Mouse (Mus musculus): ENCODE measurements around the gene Lama5. TPM values are rescaled to one million over a fixed set of nuclear protein-coding genes. Genes with fewer than 3 reads are reported as not detected.

The Lama5 gene
- polyA plus RNA-seq, 1 experiment from 2014 or later: 221 TPM

GRCm38 (mm10) chr2:180205083-180205955, 20.3 kb downstream of the Lama5 start:
- ChIA-PET POLR2A (interaction anchor here (1.0 to 1.2 kb wide), 3 partner anchors 20 to 32 kb away, joined by 3 read pairs; no protein-coding TSS in a partner anchor), CTCF (interaction anchor here (1.2 to 2.3 kb wide), 5 partner anchors 12 to 46 kb away, joined by 5 to 10 read pairs (median 5); no protein-coding TSS in a partner anchor)
- no peak for TF ChIP-seq CTCF (IDR thresholded peaks at IDR 0.05)
- no peaks in the 10 kb centered on the region for H3K27me3 ChIP-seq
- no peak for DNase-seq (ENCODE audit: low read depth, low spot score)
- in situ Hi-C loops (cut with MboI; ENCODE audit: low pct_unique_long_range_greater_than_20kb): loop anchor here (25.0 kb wide), 1 partner anchor 1382 kb away; the partner anchor contains the start of genes Prpf6, Samd10, Uckl1 and Zfp512b
- no peak for ATAC-seq

- in situ Hi-C loops (cut with MboI; ENCODE audit: low pct_unique_long_range_greater_than_20kb): loop anchor here (25.0 kb wide), 1 partner anchor 1383 kb away; the partner anchor contains the start of genes Prpf6, Samd10, Uckl1 and Zfp512b
- CTCF ChIA-PET: interaction anchor here (1.2 to 2.3 kb wide), 4 partner anchors 23 to 47 kb away, joined by 5 to 10 read pairs (median 6); no protein-coding TSS in a partner anchor
- ATAC-seq (no peak), DNase-seq (ENCODE audit: low read depth, low spot score) (no peak)
- TF ChIP-seq CTCF (IDR thresholded peaks at IDR 0.05): no peak
- POLR2A ChIA-PET: interaction anchor here (1.2 kb wide), 1 partner anchor 19 kb away, joined by 3 read pairs; no protein-coding TSS in a partner anchor
- H3K27me3 ChIP-seq: no peaks in the 10 kb centered on the region
Observed at GRCm38 (mm10) chr2:180204501-180204900, 21.2 kb downstream of the Lama5 start.

GRCm38 (mm10) chr2:180202805-180203204, 22.9 kb downstream of the Lama5 start:
- DNase-seq (ENCODE audit: low read depth, low spot score): no peak
- ChIA-PET CTCF (interaction anchor here (1.8 kb wide), 1 partner anchor 10 kb away, joined by 5 read pairs; no protein-coding TSS in a partner anchor), POLR2A (interaction anchor here (0.7 kb wide), 1 partner anchor 23 kb away, joined by 5 read pairs; the partner anchor contains the start of gene Lama5)
- ATAC-seq: no peak
- TF ChIP-seq CTCF (IDR thresholded peaks at IDR 0.05): no peak
- H3K27me3 ChIP-seq: no peaks in the 10 kb centered on the region
- in situ Hi-C loops (cut with MboI; ENCODE audit: low pct_unique_long_range_greater_than_20kb): loop anchor here (25.0 kb wide), 1 partner anchor 1384 kb away; the partner anchor contains the start of genes Prpf6, Samd10, Uckl1 and Zfp512b

GRCm38 (mm10) chr2:180202263-180202662, 23.4 kb downstream of the Lama5 start:
- in situ Hi-C loops (cut with MboI; ENCODE audit: low pct_unique_long_range_greater_than_20kb): loop anchor here (25.0 kb wide), 1 partner anchor 1385 kb away; the partner anchor contains the start of genes Prpf6, Samd10, Uckl1 and Zfp512b
- no peak for DNase-seq (ENCODE audit: low read depth, low spot score)
- TF ChIP-seq CTCF (IDR thresholded peaks at IDR 0.05): no peak
- CTCF ChIA-PET: interaction anchor here (1.4 to 1.8 kb wide), 3 partner anchors 10 to 49 kb away, joined by 3 to 5 read pairs (median 5); partner anchors contain the start of gene Adrm1
- no peaks in the 10 kb centered on the region for H3K27me3 ChIP-seq
- POLR2A ChIA-PET: interaction anchor here (0.6 to 1.1 kb wide), 3 partner anchors 23 to 243 kb away, joined by 3 read pairs; no protein-coding TSS in a partner anchor
- ATAC-seq: no peak

DNA sequence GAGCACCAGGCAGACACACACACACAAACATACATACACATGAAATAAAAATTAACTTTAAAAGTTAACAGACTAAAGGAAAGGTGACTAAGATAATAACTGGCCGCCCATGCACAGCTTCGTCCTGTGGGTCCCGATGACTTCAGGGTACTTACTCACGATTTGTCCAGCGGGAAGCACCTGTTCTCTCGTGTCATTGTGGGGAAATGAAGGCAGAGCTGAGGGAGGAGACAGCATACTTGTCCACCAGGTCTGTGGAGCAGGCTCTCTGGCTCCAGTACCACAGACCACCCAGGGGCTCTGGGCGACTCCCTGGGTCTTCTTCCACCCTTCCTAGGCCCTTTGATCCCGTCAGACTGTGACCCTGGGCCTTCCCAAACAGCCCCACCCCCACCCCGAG, 24.4 kb downstream of the Lama5 start:
- ChIA-PET POLR2A (interaction anchor here (0.6 to 1.1 kb wide), 3 partner anchors 24 to 244 kb away, joined by 3 read pairs; no protein-coding TSS in a partner anchor), CTCF (interaction anchor here (0.9 to 1.5 kb wide), 4 partner anchors 11 to 50 kb away, joined by 3 to 5 read pairs (median 3); partner anchors contain the start of gene Adrm1)
- no peak for TF ChIP-seq CTCF (IDR thresholded peaks at IDR 0.05)
- DNase-seq (ENCODE audit: low read depth, low spot score) (no peak), ATAC-seq (no peak)
- in situ Hi-C loops (cut with MboI; ENCODE audit: low pct_unique_long_range_greater_than_20kb): loop anchor here (25.0 kb wide), 1 partner anchor 1386 kb away; the partner anchor contains the start of genes Prpf6, Samd10, Uckl1 and Zfp512b
- no peaks in the 10 kb centered on the region for H3K27me3 ChIP-seq

- in situ Hi-C loops (cut with MboI; ENCODE audit: low pct_unique_long_range_greater_than_20kb): loop anchor here (25.0 kb wide), 1 partner anchor 1387 kb away; the partner anchor contains the start of genes Prpf6, Samd10, Uckl1 and Zfp512b
- ATAC-seq (no peak), DNase-seq (ENCODE audit: low read depth, low spot score) (no peak)
- ChIA-PET POLR2A (interaction anchor here (1.4 kb wide), 1 partner anchor 14 kb away, joined by 5 read pairs; no protein-coding TSS in a partner anchor), CTCF (interaction anchor here (0.9 to 1.5 kb wide), 4 partner anchors 12 to 50 kb away, joined by 3 to 5 read pairs (median 3); partner anchors contain the start of gene Adrm1)
- no peaks in the 10 kb centered on the region for H3K27me3 ChIP-seq
- TF ChIP-seq CTCF (IDR thresholded peaks at IDR 0.05): no peak
Observed at GRCm38 (mm10) chr2:180200681-180201080, 25.0 kb downstream of the Lama5 start.

DNA sequence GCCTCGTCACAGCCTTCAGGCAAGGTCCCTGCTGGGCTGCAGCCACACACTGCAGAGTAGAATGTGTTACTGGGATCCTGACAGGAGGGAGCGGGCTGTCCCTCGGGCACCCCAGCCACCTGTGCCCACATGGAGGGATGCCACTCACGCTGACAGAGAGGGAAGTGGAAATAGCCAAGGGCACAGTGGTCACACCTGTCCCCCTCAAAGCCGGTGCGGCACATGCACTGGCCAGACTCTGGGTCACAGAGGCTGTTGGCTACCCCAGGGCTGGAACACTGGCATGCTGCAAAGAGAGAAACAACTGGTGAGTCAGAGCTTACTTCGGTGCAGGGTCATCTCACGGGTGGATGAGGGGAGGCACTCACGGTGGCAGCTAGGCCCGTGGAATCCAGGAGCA, 26.9 kb downstream of the Lama5 start:
- no peaks in the 10 kb centered on the region for H3K27me3 ChIP-seq
- ChIA-PET CTCF (interaction anchor here (1.6 kb wide), 1 partner anchor 19 kb away, joined by 3 read pairs; no protein-coding TSS in a partner anchor), POLR2A (interaction anchor here (0.6 to 1.0 kb wide), 2 partner anchors 17 to 46 kb away, joined by 3 read pairs; no protein-coding TSS in a partner anchor)
- DNase-seq (ENCODE audit: low read depth, low spot score): no peak
- no peak for ATAC-seq
- TF ChIP-seq CTCF (IDR thresholded peaks at IDR 0.05): no peak
- in situ Hi-C loops (cut with MboI; ENCODE audit: low pct_unique_long_range_greater_than_20kb): no loop called here

DNA sequence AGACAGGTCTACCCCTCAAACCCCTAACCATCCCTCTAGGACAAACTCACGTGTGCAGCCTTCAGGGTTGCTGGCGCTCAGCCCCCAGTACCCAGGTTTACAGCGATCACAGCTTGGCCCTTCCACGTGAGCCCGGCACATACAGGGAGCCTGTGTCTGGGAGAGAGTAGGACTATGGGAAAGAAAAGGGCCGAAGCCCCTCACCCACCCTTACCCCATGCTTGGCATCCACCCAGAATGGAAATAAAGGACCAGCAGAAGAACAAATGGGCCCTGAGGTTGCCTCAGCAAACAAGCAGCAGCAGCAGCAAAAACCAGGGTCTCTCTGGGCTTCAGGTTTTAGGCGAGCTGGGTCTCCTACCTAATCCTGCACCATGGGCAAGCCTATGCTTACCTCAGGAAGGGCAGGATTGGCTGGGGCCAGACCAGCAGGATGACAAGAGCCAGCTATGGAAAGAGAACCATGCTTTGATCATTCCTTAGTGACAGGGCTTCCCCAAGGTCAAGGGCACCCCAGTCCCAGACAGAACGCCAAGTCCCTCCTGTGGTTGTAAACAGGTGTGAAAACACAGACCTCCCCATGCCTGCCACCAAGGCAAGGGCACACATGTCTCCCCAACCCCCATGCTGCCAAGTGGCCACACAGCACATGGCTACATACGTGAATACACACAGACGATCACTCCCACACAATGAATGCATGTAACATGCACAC, 28.2 kb downstream of the Lama5 start:
- in situ Hi-C loops (cut with MboI; ENCODE audit: low pct_unique_long_range_greater_than_20kb): no loop called here
- no peak for TF ChIP-seq CTCF (IDR thresholded peaks at IDR 0.05)
- POLR2A ChIA-PET: no interaction called here
- H3K27me3 ChIP-seq: no peaks in the 10 kb centered on the region
- DNase-seq (ENCODE audit: low read depth, low spot score) (no peak), ATAC-seq (no peak)
- CTCF ChIA-PET: no interaction called here

DNA sequence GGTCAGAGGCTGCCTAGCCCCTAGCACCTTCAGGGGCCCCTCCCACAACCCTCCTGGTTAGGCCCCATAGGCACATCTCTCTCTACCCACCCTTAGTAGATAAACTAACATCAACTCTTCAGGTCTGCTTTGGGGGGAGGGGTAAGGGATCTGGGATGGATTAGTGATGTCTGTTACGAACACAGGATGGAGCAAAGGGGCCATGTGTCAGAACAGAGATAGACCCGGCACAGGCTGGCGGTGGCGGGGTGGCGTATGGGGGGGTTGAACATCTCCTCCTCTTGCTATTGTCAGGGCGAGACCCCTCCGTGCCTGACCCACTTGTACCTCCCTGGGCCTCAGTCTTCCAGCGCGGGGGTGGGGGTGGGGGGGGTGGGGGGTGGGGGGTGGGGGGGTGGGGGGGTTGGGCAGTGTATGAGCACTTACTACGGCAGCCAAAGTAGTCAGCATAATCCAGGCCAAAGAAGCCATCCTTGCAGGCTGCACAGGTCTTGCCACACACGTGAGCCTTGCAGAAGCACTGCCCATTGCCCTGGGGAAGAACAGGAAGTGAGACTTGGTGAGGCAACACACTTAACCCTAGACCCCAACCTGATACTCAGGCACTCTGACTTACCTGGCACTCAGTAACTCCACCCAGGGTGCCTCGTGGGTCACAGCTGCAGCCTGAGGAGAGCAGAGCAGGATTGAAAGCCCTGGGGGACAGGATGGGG, 28.9 kb downstream of the Lama5 start:
- ChIA-PET CTCF (interaction anchor here (1.2 kb wide), 1 partner anchor 11 kb away, joined by 3 read pairs; no protein-coding TSS in a partner anchor), POLR2A (no interaction called here)
- TF ChIP-seq CTCF (IDR thresholded peaks at IDR 0.05): no peak
- in situ Hi-C loops (cut with MboI; ENCODE audit: low pct_unique_long_range_greater_than_20kb): no loop called here
- no peak for ATAC-seq
- no peaks in the 10 kb centered on the region for H3K27me3 ChIP-seq
- no peak for DNase-seq (ENCODE audit: low read depth, low spot score)
